Mouse (Mus musculus) brain, embryonic 18.5 days (tissue): Measurements from ENCODE around the gene Scd1.
"Not testable (repeated sequence)": the region's sequence is repeated elsewhere in the genome, so short reads cannot be mapped to it uniquely, and the experiment has no call there.

Source experiments
- DNase-seq: peaks from one replicate; pipeline ENCODE4 v3.0.0-alpha.2; 2012; ENCODE audit warnings: low read depth, low spot score

The Scd1 gene

GRCm38 (mm10) chr19:44400076-44400475, 7.6 kb downstream of the Scd1 start:
- DNase-seq: no peak

GRCm38 (mm10) chr19:44396742-44397141, 10.9 kb downstream of the Scd1 start:
- DNase-seq: no peak

- DNase-seq: no peak
Measured at GRCm38 (mm10) chr19:44394972-44395371, 12.7 kb downstream of the Scd1 start.

GRCm38 (mm10) chr19:44393962-44394422, 13.7 kb downstream of the Scd1 start:
- DNase-seq: no peak

- DNase-seq: no peak
Measured at GRCm38 (mm10) chr19:44392339-44393009, 15.2 kb downstream of the Scd1 start.

GRCm38 (mm10) chr19:44391856-44392255, 15.8 kb downstream of the Scd1 start:
- no peak for DNase-seq

GRCm38 (mm10) chr19:44389507-44389906, 18.2 kb downstream of the Scd1 start:
- no peak for DNase-seq

- DNase-seq: no peak
Measured at GRCm38 (mm10) chr19:44388475-44389428, 18.9 kb downstream of the Scd1 start.

GRCm38 (mm10) chr19:44387746-44388474, 19.8 kb downstream of the Scd1 start:
- DNase-seq: no peak

GRCm38 (mm10) chr19:44387089-44387671, 20.5 kb downstream of the Scd1 start:
- no peak for DNase-seq

- DNase-seq: no peak
Measured at GRCm38 (mm10) chr19:44385887-44386498, 21.7 kb downstream of the Scd1 start.

GRCm38 (mm10) chr19:44382682-44383321, 24.9 kb downstream of the Scd1 start:
- no peak for DNase-seq

- no peak for DNase-seq
Measured at GRCm38 (mm10) chr19:44380065-44380464, 27.6 kb downstream of the Scd1 start.

GRCm38 (mm10) chr19:44379090-44379489, 28.6 kb downstream of the Scd1 start:
- no peak for DNase-seq

GRCm38 (mm10) chr19:44377629-44378375, 29.9 kb downstream of the Scd1 start:
- no peak for DNase-seq

- DNase-seq: no peak
Measured at GRCm38 (mm10) chr19:44376511-44376951, 31.1 kb downstream of the Scd1 start.

GRCm38 (mm10) chr19:44372969-44373368, 34.7 kb downstream of the Scd1 start:
- DNase-seq: no peak

GRCm38 (mm10) chr19:44370231-44370630, 37.4 kb downstream of the Scd1 start:
- no peak for DNase-seq

- no peak for DNase-seq
Measured at GRCm38 (mm10) chr19:44369371-44369770, 38.3 kb downstream of the Scd1 start.

GRCm38 (mm10) chr19:44367076-44367475, 40.6 kb downstream of the Scd1 start:
- DNase-seq: not testable (repeated sequence)
